Mouse (Mus musculus) erythroblast, adult 5-6 weeks (primary cell): ENCODE measurements around the gene Rps3. TPM values are rescaled to one million over a fixed set of nuclear protein-coding genes. Genes with fewer than 3 reads are reported as not detected.

Experiments used
- ATAC-seq: replicated peaks from 2 replicates; pipeline ENCODE4 v1.8.0; 2016; ENCODE audit warnings: moderate number of reproducible peaks, mild to moderate bottlenecking, moderate TSS enrichment, inconsistent platforms; ENCODE audit not compliant: poor library complexity, low FRiP score, severe bottlenecking
- total RNA-seq, 2 experiments: library from RNA; stranded (forward) in 1 of 2; stranded (reverse) in 1 of 2; fragments of 150-400 nt in 1 of 2; fragments of 200-764, 138-1000 nt in 1 of 2; gene quantifications; 2 replicates each; pipeline versions ENCODE4 v1.2.3 to v1.2.4; 2015 to 2017; ENCODE audit warnings: low replicate concordance in 2 of 2

Rps3 gene
- total RNA-seq, 2 experiments from 2014 or later, result 237 to 292 TPM

- ATAC-seq, result no peak
Observed at GRCm38 (mm10) chr7:99447323-99447722, 36.2 kb downstream of the Rps3 start.

DNA sequence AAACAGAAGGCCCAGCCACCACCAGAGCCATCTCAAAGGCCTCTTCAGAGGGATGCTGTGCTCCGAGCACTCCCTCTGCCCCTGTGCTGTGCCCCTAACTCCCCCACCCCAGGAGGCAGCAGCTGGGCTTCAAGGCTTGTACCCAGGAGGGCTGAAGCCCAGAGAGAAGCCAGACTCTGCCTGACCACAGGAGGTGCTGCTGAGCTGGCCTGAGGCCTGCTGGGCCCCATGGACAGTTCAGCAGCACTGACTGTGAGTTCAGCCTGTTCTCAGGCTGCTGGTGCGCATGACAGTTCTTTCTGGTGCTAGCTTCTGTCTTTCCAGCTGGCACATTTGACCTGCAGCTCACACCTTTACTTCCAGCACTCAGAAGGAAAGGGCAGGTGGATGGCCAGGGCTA, 37.7 kb downstream of the Rps3 start:
- ATAC-seq, result 0 out of 2 replicates have a peak, but pooled peaks have one; percentile 32

DNA sequence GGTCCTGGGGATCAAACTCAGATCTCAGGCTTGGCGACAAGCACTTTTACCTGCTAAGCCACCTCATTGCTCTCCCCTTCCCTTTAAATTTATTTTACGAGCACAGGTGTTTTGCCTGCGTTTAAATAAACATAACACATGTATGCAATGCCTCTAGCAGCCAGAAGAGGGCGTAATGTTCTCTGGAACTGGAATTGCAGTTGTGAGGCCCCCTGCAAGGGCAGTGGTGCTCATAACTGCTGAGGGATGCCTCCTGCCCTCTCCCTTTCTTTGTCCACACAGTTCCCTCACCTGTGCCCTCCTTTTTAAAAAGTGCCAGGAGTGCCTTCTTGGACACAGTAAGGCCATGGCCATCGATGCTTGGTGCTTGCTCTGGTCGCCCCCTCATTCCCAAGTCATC, 39.5 kb downstream of the Rps3 start:
- ATAC-seq, result no peak

GRCm38 (mm10) chr7:99443164-99443563, 40.4 kb downstream of the Rps3 start:
- no peak for ATAC-seq

GRCm38 (mm10) chr7:99441534-99442072, 41.9 kb downstream of the Rps3 start:
- no peak for ATAC-seq

DNA sequence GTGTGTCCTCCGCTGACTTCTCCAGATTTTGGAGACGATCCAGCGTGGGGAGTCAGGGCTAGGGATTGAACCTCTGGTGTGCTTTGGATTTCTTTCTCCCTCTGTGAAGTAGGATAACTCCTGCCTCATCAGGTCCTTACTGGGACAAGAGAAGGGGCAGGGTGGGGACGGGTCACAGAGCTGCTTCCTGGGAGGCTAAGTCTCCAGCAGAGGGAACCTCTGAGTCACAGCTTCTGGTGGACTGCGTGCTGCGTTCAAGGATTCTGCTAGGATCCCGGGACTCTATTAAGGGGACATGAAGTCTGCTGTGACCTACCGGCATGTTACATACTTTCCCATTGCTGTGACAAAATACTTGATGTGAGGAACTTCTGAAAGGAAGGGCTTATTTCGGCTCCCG, 44.7 kb downstream of the Rps3 start:
- ATAC-seq, result no peak

- no peak for ATAC-seq
Observed at GRCm38 (mm10) chr7:99436530-99436929, 47.0 kb downstream of the Rps3 start.

DNA sequence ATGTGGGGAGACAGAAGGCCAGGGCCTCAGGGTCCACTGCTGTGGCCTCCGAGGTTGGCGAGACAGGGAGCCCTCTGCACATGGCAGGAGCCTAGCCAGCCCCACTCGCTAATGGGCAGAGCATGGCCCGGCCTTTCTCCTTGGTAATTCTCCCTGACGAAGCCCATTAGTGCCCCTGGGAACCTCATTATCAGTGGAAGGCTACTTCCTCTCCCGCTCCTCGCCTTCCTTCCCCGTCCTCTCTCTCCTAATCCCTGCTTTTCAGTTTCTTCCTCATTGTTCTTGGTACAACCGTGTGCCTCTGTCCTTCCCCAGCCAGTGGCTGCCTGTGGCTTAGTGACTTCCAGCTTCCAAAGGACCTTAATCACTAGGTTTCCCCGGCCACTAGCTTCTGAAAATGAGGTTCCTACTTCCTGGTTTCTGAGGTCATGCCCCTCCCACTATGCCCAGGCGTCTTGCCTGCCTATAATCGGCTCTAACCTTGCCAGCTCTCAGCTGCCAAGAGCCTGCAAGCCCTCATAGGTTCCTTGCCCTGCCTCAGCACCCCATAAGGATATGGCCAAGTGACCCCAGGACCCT, 48.8 kb downstream of the Rps3 start:
- no peak for ATAC-seq

GRCm38 (mm10) chr7:99432863-99433262, 50.7 kb downstream of the Rps3 start:
- no peak for ATAC-seq

DNA sequence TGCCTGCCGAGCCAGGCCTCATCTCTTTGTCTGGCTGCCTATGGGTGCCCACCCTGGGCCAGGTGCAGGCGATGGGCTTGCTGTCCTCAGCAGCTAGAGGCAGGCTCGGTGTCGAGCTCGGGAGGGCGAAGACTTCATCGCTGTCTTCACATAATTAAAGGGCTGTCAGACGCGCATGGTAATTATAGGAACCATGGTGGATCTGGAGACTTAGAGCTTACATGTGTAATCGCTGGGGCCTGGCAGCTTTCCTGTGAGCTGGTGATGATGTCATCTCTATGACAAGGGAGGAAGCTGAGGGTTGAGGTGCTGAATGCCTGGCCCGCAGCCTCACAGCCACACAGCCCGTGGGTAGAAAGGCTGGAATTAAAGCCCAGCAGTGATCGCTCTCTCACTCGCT, 51.3 kb downstream of the Rps3 start:
- no peak for ATAC-seq

- ATAC-seq, result no peak
Observed at GRCm38 (mm10) chr7:99430246-99430645, 53.3 kb downstream of the Rps3 start.

GRCm38 (mm10) chr7:99429786-99430185, 53.8 kb downstream of the Rps3 start:
- no peak for ATAC-seq

- no peak for ATAC-seq
Observed at GRCm38 (mm10) chr7:99428836-99429235, 54.7 kb downstream of the Rps3 start.

GRCm38 (mm10) chr7:99427987-99428386, 55.6 kb downstream of the Rps3 start:
- no peak for ATAC-seq

Other genes starting within 250 kb of the Rps3 start
- 1.7 and 8.2 TPM in 2 replicates for gene Mogat2, start 245.1 kb downstream of the Rps3 start, total RNA-seq (2015; ENCODE audit: low replicate concordance)
- gene Mogat2, start 245.1 kb downstream of the Rps3 start, total RNA-seq (2017; ENCODE audit: low replicate concordance), result 3.0 and 3.6 TPM in 2 replicates
- gene Map6, start 216.3 kb downstream of the Rps3 start, total RNA-seq (2015; ENCODE audit: low replicate concordance), result 0.19 TPM in 1 of 2 replicates, not detected in the other
- 0.34 TPM in 1 of 2 replicates, not detected in the other for gene Map6, start 216.3 kb downstream of the Rps3 start, total RNA-seq (2017; ENCODE audit: low replicate concordance)
- gene Serpinh1, start 130.5 kb downstream of the Rps3 start, total RNA-seq (2015; ENCODE audit: low replicate concordance), result not detected in 2 replicates
- gene Serpinh1, start 130.5 kb downstream of the Rps3 start, total RNA-seq (2017; ENCODE audit: low replicate concordance), result 0.09 and 2.4 TPM in 2 replicates
- not detected in 2 replicates for gene Gdpd5, start 102.3 kb downstream of the Rps3 start, total RNA-seq (2015; ENCODE audit: low replicate concordance)
- 0.28 TPM in 1 of 2 replicates, not detected in the other for gene Gdpd5, start 102.3 kb downstream of the Rps3 start, total RNA-seq (2017; ENCODE audit: low replicate concordance)
- 1.9 TPM in 1 of 2 replicates, not detected in the other for gene Klhl35, start 17.7 kb downstream of the Rps3 start, total RNA-seq (2015; ENCODE audit: low replicate concordance)
- gene Klhl35, start 17.7 kb downstream of the Rps3 start, total RNA-seq (2017; ENCODE audit: low replicate concordance), result not detected in 2 replicates
- 185 and 204 TPM in 2 replicates for gene Arrb1, start 51.7 kb upstream of the Rps3 start, total RNA-seq (2015; ENCODE audit: low replicate concordance)
- 636 and 742 TPM in 2 replicates for gene Arrb1, start 51.7 kb upstream of the Rps3 start, total RNA-seq (2017; ENCODE audit: low replicate concordance)
- not detected in 2 replicates for gene Tpbgl, start 143.4 kb upstream of the Rps3 start, total RNA-seq (2015; ENCODE audit: low replicate concordance)
- gene Tpbgl, start 143.4 kb upstream of the Rps3 start, total RNA-seq (2017; ENCODE audit: low replicate concordance), result not detected in 2 replicates
- 2.3 and 3.3 TPM in 2 replicates for gene Slco2b1, start 227.6 kb upstream of the Rps3 start, total RNA-seq (2015; ENCODE audit: low replicate concordance)
- gene Slco2b1, start 227.6 kb upstream of the Rps3 start, total RNA-seq (2017; ENCODE audit: low replicate concordance), result 1.3 and 4.6 TPM in 2 replicates
- not detected in 2 replicates for gene Olfr520, start 246.5 kb upstream of the Rps3 start, total RNA-seq (2015; ENCODE audit: low replicate concordance)
- gene Olfr520, start 246.5 kb upstream of the Rps3 start, total RNA-seq (2017; ENCODE audit: low replicate concordance), result not detected in 2 replicates